Mouse (Mus musculus): ENCODE measurements at regions not wholly inside any gene's neighbourhood (a gene's known extent, or its start where the extent isn't known, plus 50 kb on each side); places are given as distances from the start of the nearest gene placed in this dataset.

DNA sequence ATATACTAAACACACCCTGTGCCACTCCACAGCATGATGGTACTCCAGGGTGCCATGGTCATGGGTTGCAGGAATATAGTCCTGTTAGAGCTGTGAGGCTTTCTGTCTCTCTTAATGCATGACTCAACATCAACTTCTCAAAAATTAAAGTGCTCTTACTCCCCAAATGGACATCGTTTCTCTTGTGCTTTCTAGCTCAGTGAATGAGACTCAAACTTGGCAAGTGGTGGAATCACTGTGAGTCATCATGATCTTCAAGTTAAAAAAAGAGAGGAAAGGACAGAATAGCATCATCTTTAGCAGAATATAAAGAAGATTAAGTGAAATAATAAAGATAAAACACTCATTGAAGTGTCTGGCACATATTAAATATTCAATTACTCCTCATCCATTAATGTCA is 459.3 kb downstream of the Ppargc1a start:
- TF ChIP-seq POLR2A (IDR thresholded peaks at IDR 0.05; ENCODE audit: low read depth, low read length) (no peak), CTCF (conservative IDR thresholded peaks at IDR 0.05; ENCODE audit: insufficient read depth, insufficient read length, low read depth, low read length) (no peak)
